Mouse (Mus musculus) kidney, postnatal 36 days (tissue): ENCODE data around the gene Bag2.
A peak's percentile ranks its signal among the peaks of the same experiment; 100 is the strongest.
"Not testable (repeated sequence)": the region's sequence is repeated elsewhere in the genome, so short reads cannot be mapped to it uniquely, and the experiment has no call there.

Source experiments
- DNase-seq, 2 experiments: peaks; one replicate each; pipeline ENCODE4 v3.0.0; 2021 to 2022; ENCODE audit warnings: mixed read lengths in 2 of 2

Gene Bag2

DNA sequence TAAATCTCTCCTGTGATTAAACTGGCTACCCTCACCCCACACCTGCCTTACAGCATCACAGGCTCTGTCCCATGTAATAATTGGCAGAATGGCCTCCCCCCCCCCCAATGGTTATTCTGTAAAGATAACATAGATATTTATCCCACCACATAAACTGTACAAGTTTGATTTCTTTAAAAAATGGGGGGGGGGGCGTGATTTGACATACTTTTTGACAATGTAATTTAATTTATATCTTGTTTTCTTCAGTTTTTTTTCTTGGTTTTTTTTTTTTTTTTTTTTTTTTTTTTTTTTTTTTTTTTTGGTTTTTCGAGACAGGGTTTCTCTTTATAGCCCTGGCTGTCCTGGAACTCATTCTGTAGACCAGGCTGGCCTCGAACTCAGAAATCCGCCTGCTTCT, 7.9 kb downstream of the Bag2 start:
- not testable (repeated sequence) for DNase-seq

- no peak for DNase-seq
Measured at GRCm38 (mm10) chr1:33749109-33749508, 8.5 kb downstream of the Bag2 start.

GRCm38 (mm10) chr1:33745901-33746300, 11.7 kb downstream of the Bag2 start:
- no peak for DNase-seq

DNA sequence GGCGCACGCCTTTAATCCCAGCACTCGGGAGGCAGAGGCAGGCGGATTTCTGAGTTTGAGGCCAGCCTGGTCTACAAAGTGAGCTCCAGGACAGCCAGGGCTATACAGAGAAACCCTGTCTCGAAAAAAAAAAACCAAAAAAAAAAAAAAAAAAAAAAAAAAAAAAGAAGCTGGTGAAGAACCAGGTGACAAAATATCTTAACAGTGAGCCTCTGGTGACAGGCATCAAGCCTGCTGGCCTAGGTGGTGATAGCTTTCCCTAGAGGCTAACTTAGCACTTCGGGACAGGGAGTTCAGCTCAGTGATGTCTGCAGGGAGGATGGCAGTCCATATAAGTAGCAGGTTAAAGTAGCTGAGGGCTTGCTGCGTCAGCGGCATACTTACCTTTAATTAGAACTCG, 12.8 kb downstream of the Bag2 start:
- not testable (repeated sequence) for DNase-seq

GRCm38 (mm10) chr1:33742903-33743302, 14.7 kb downstream of the Bag2 start:
- peak; percentile 23 to 71 for DNase-seq

- DNase-seq: peak; percentile 81 to 93
Measured at GRCm38 (mm10) chr1:33739302-33739701, 18.3 kb downstream of the Bag2 start.

GRCm38 (mm10) chr1:33738681-33739278, 18.8 kb downstream of the Bag2 start:
- no peak for DNase-seq

GRCm38 (mm10) chr1:33738281-33738680, 19.3 kb downstream of the Bag2 start:
- no peak for DNase-seq

DNA sequence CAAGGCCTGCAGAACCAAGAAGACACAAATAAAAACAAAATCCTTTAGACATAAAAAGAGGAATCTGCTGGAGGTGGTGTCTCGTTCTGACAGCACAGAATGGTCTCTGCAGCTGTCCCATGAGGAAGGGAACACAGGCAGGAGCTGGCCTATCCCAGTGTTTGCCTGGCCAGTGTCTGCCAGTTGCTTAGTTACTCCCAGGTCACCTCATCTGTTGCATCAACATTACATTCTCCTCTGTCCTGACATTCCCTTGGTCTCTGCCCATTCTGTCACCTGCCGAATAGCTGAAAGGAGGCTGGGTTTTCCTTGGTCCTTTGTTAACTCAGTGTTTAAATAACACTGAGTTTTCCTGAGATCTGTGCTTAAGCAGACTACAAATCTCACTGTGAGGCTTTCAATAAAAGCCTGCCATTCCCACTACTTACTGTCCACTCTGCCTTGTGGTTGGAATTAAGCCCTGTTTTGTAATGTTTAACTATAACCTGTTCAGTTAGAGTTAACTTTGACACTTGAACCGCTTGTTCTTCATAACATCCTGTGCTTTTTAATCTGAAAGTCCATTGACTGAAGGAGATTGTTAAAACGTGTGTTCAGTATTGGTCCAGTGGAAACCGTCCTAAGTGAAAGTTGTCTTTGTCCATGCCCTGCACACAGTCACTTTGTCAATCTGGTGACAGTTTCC, 23.5 kb downstream of the Bag2 start:
- peak; percentile 20 to 56 for DNase-seq

- no peak for DNase-seq
Measured at GRCm38 (mm10) chr1:33733044-33733443, 24.6 kb downstream of the Bag2 start.

DNA sequence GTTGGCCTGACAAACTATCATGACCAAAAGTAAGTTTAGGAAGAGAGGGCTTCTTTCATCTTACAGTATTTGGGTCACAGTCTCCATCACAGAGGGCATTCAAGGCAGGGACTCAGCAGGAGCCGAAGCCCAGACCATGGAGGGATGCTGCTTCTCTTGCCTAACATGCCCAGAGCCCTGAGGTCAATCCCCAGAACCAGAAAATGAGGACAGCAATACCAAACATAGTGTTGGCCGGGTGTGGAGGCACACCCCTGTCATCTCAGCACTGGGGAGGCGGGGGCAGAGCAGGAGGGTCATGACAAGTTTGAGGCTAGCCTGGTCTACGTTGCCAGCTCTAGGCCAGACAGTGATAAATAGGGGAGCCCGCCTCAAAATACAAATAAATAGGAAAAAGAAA, 32.5 kb downstream of the Bag2 start:
- DNase-seq: no peak

GRCm38 (mm10) chr1:33724516-33724915, 33.1 kb downstream of the Bag2 start:
- DNase-seq: no peak

DNA sequence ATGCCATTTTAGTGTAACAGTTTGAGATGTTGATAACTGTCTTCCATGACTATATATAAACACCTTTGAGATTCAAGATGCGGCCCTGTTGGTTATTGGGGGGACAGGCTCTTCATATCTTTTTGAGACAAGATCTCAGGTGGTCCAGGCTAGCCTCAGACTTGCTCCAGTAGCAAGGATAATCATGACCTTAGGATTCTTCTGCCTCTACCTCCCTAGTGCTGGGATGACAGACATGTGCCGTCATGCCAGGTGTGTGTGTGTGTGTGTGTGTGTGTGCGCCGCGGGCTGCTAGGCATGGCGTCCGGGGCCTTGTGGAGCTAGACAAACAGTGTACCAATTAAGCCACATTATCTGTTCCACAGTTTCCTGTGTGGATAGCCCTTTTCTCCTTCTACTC, 36.6 kb downstream of the Bag2 start:
- DNase-seq: no peak

GRCm38 (mm10) chr1:33720231-33720630, 37.4 kb downstream of the Bag2 start:
- DNase-seq: no peak

DNA sequence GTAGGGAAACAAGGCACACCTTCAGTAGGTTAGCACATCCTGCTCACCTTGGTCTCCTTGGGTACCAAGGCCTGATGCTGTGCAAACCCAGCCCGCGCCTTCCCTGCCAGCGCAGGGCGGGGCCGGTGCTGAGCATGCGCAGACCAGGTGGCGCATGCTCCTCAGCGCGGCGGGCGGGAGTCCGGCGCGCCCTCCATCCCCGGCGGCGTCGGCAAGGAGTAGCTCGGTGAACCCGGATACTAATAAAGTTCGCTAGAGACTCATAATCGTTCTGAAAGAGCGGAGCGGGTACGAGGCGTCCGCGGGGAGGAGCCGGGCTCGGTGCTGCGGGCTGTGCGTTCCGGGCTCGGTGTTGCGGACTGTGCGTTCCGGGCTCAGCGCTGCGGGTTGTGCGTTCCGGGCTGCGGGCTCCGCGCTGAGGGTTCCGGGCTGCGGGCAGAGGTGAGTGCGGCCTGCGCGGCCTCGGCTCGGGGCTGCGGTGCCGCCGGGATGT, 37.8 kb downstream of the Bag2 start, which contains the start of gene Rab23:
Rab23 (plus strand) TSS at position 155 of the 493 bp plus-strand sequence.
- DNase-seq: peak; percentile 79 to 90

- no peak for DNase-seq
Measured at GRCm38 (mm10) chr1:33717636-33718035, 40.0 kb downstream of the Bag2 start.

GRCm38 (mm10) chr1:33714796-33715195, 42.8 kb downstream of the Bag2 start:
- DNase-seq: no peak

- DNase-seq: no peak
Measured at GRCm38 (mm10) chr1:33712026-33712425, 45.6 kb downstream of the Bag2 start.

GRCm38 (mm10) chr1:33709615-33710014, 48.0 kb downstream of the Bag2 start:
- no peak for DNase-seq

DNA sequence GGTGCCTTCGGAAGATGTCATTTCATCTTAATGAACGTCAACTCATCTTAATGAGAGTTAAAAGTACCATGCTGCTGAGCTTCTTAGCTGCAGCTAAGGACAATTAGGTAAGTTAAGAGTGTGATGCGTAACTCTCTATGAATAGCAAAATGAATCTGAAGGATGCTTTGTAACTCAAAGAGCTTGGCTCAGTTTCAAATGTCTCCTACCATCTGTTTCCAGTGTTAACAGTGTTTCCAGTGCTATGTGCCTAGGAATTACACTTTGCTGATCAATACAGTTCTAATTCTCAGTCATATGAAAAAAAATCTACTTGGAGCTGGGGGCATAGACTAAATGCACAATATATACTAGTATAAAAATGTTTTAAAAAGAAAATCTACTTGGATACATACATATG, 56.4 kb downstream of the Bag2 start:
- DNase-seq: no peak

- no peak for DNase-seq
Measured at GRCm38 (mm10) chr1:33696016-33696415, 61.6 kb downstream of the Bag2 start.
